ENCODE assay signal across 11 mouse cellular contexts in genomic region chr13:93989208-93989607, GRCm38 (mm10).
DNase-seq lines count a peak whose midpoint lies in the region; ATAC-seq and TF ChIP-seq lines count a peak whose summit lies in the region.
"Had no signal": no experiment of that assay in that cellular context is flagged by ENCODE, and none has a peak within 500 bp of the region (broad histone marks: within the 10 kb centered on the region; RNA-seq: fewer than 3 reads in every experiment).

No protein-coding gene starts in this region.

- no peaks in the 10 kb centered on the region for H3K36me3 ChIP-seq in kidney, embryonic 16.5 days (ENCODE audit: insufficient read depth, low read length)
- H3K36me3 ChIP-seq in CH12.LX (replicated peaks in 1 of 2; ENCODE audit: control insufficient read depth in 1 of 2, insufficient read depth in 1 of 2, low read length in 1 of 2), result no peaks in the 10 kb centered on the region
- no peaks in the 10 kb centered on the region for H3K36me3 ChIP-seq in embryonic facial prominence, embryonic 14.5 days (ENCODE audit: control insufficient read depth, insufficient read depth, low read length)
- no peaks in the 10 kb centered on the region for H3K36me3 ChIP-seq in neural tube, embryonic 15.5 days

- H3K4me1 ChIP-seq in kidney, embryonic 16.5 days (ENCODE audit: insufficient read depth, low read length), result peaks cover 15% of the 10 kb centered on the region
- peaks cover 2 to 23% of the 10 kb centered on the region in 2 experiments for H3K4me1 ChIP-seq in CH12.LX (ENCODE audit: control insufficient read depth in 1 of 2, insufficient read depth in 2 of 2)
- no peaks in the 10 kb centered on the region for H3K4me1 ChIP-seq in embryonic facial prominence, embryonic 14.5 days (ENCODE audit: control insufficient read depth, insufficient read depth, low read length)
- H3K4me1 ChIP-seq in neural tube, embryonic 15.5 days, result 0 out of 2 replicates have a peak, but pooled peaks cover 3% of the 10 kb centered on the region

- no peak overlapping the region for H3K4me3 ChIP-seq in kidney, embryonic 16.5 days (ENCODE audit: low read length)
- H3K4me3 ChIP-seq in CH12.LX (replicated peaks in 1 of 3; ENCODE audit: low read depth in 2 of 3, low read length in 2 of 3, poor library complexity in 1 of 3), result no peak overlapping the region
- H3K4me3 ChIP-seq in embryonic facial prominence, embryonic 14.5 days (ENCODE audit: low read depth, low read length), result no peak overlapping the region
- H3K4me3 ChIP-seq in neural tube, embryonic 15.5 days (replicated peaks), result no peak overlapping the region
- H3K4me3 ChIP-seq: erythroblast, embryonic 14.5 days had no signal

- H3K9me3 ChIP-seq in kidney, embryonic 16.5 days (ENCODE audit: low read length), result no peaks in the 10 kb centered on the region
- H3K9me3 ChIP-seq in CH12.LX (replicated peaks; ENCODE audit: low read length), result peaks cover 10% of the 10 kb centered on the region
- 0 out of 2 replicates have a peak, but pooled peaks cover 3% of the 10 kb centered on the region for H3K9me3 ChIP-seq in embryonic facial prominence, embryonic 14.5 days (ENCODE audit: control insufficient read depth, low read length)
- H3K9me3 ChIP-seq in neural tube, embryonic 15.5 days (replicated peaks), result no peaks in the 10 kb centered on the region

- H3K27me3 ChIP-seq in kidney, embryonic 16.5 days (ENCODE audit: insufficient read depth, low read length), result no peaks in the 10 kb centered on the region
- H3K27me3 ChIP-seq in CH12.LX (replicated peaks), result no peaks in the 10 kb centered on the region
- H3K27me3 ChIP-seq in embryonic facial prominence, embryonic 14.5 days (replicated peaks; ENCODE audit: control insufficient read depth, insufficient read depth, low read length), result no peaks in the 10 kb centered on the region
- H3K27me3 ChIP-seq in neural tube, embryonic 15.5 days (replicated peaks), result no peaks in the 10 kb centered on the region

- dilution Hi-C loops in CH12.LX (cut with MboI; ENCODE audit: extremely low pct_ligation_motif_present, extremely low pct_unique_long_range_greater_than_20kb, low sequenced_read_pairs), result no loop called here

- no peak overlapping the region for H3K9ac ChIP-seq in kidney, embryonic 16.5 days (replicated peaks; ENCODE audit: low read length)
- no peak overlapping the region for H3K9ac ChIP-seq in CH12.LX (ENCODE audit: insufficient read depth, low read depth)
- no peak overlapping the region for H3K9ac ChIP-seq in embryonic facial prominence, embryonic 14.5 days (ENCODE audit: low read depth, low read length)
- H3K9ac ChIP-seq in neural tube, embryonic 15.5 days (replicated peaks), result no peak overlapping the region

- TF ChIP-seq EP300 in CH12.LX (IDR thresholded peaks at IDR 0.05; ENCODE audit: low read length), result no peak

- in situ Hi-C loops in CH12.LX (cut with MboI; ENCODE audit: low pct_ligation_motif_present, low pct_unique_long_range_greater_than_20kb, low sequenced_read_pairs), result no loop called here

- ATAC-seq in kidney, embryonic 16.5 days (ENCODE audit: low FRiP score, low TSS enrichment), result no peak
- ATAC-seq in embryonic facial prominence, embryonic 14.5 days (ENCODE audit: low read depth), result no peak
- no peak for ATAC-seq in inflammation-experienced regulatory T-cells, adult 6 months
- ATAC-seq in neural tube, embryonic 15.5 days (ENCODE audit: low FRiP score), result no peak

- WGBS in kidney, embryonic 16.5 days, result 62% methylated on average over 4 of the region's 4 CpGs
- whole genome bisulfite sequencing in embryonic facial prominence, embryonic 14.5 days, result 75% methylated on average over 3 of the region's 4 CpGs
- 58% methylated on average over 4 of the region's 4 CpGs for WGBS in neural tube, embryonic 15.5 days

- peak; percentile 39 for DNase-seq in kidney, adult 9 months
- peak; percentile 3 for DNase-seq in CH12.LX (ENCODE audit: extremely low read depth)
- no peak for DNase-seq in embryonic facial prominence, embryonic 14.5 days (ENCODE audit: low spot score)
- peak; percentile 35 for DNase-seq in induced T-regulatory cell, adult 2 months (ENCODE audit: low read depth)
- DNase-seq in urinary bladder, adult 2 months (ENCODE audit: low spot score), result no peak
- DNase-seq: cerebellum, postnatal 36 days; retina, postnatal 1 day had no signal

- no peaks in the 10 kb centered on the region for H3K79me2 ChIP-seq in CH12.LX (replicated peaks; ENCODE audit: control insufficient read depth, extremely low read depth, insufficient read depth, poor library complexity, severe bottlenecking)

- TF ChIP-seq RAD21 in CH12.LX (IDR thresholded peaks at IDR 0.05; ENCODE audit: low read depth, low read length), result no peak

- TF ChIP-seq POLR2A in CH12.LX (IDR thresholded peaks at IDR 0.05; ENCODE audit: low read depth, low read length), result no peak

- H3K27ac ChIP-seq in kidney, embryonic 16.5 days (ENCODE audit: low read length), result no peak overlapping the region; the same call in 1 of the 2 replicates
- no peak overlapping the region for H3K27ac ChIP-seq in CH12.LX (ENCODE audit: insufficient read depth, low read depth)
- H3K27ac ChIP-seq in embryonic facial prominence, embryonic 14.5 days (replicated peaks; ENCODE audit: low read depth, low read length), result 0 out of 2 replicates have a peak overlapping the region, but pooled peaks have one; percentile 28
- no peak overlapping the region for H3K27ac ChIP-seq in neural tube, embryonic 15.5 days (replicated peaks)

- H3K4me2 ChIP-seq in kidney, embryonic 16.5 days (replicated peaks; ENCODE audit: low read depth, low read length), result no peak overlapping the region
- H3K4me2 ChIP-seq in CH12.LX (ENCODE audit: insufficient read depth, low read depth, poor library complexity, severe bottlenecking), result no peak overlapping the region
- H3K4me2 ChIP-seq in embryonic facial prominence, embryonic 14.5 days (ENCODE audit: low read depth, low read length), result no peak overlapping the region
- no peak overlapping the region for H3K4me2 ChIP-seq in neural tube, embryonic 15.5 days

- no peak for TF ChIP-seq CTCF in CH12.LX (conservative IDR thresholded peaks at IDR 0.05 in 1 of 2, IDR thresholded peaks at IDR 0.05 in 1 of 2; ENCODE audit: low read depth in 2 of 2, low read length in 2 of 2)

TF ChIP-seq in CH12.LX, 34 proteins besides CTCF, POLR2A, EP300 and RAD21:
- TF ChIP-seq MAX (IDR thresholded peaks at IDR 0.05; ENCODE audit: low read length) (no peak), CHD1 (IDR thresholded peaks at IDR 0.05; ENCODE audit: low read depth, low read length) (no peak), USF2 (conservative IDR thresholded peaks at IDR 0.05; ENCODE audit: low read depth, low read length) (no peak), TBP (conservative IDR thresholded peaks at IDR 0.05; ENCODE audit: low read depth, low read length) (no peak), ZKSCAN1 (IDR thresholded peaks at IDR 0.05; ENCODE audit: borderline replicate concordance, low read depth, low read length) (no peak), MYC (IDR thresholded peaks at IDR 0.05; ENCODE audit: low read depth, low read length) (no peak), PAX5 (IDR thresholded peaks at IDR 0.05; ENCODE audit: low read length) (no peak), IRF4 (IDR thresholded peaks at IDR 0.05; ENCODE audit: low read depth, low read length) (no peak), RCOR1 (conservative IDR thresholded peaks at IDR 0.05; ENCODE audit: low read depth, low read length) (no peak), KAT2A (IDR thresholded peaks at IDR 0.05; ENCODE audit: insufficient replicate concordance, low read length) (no peak), MXI1 (IDR thresholded peaks at IDR 0.05; ENCODE audit: low read depth, low read length) (no peak), SMC3 (IDR thresholded peaks at IDR 0.05; ENCODE audit: low read depth, low read length) (no peak), JUN (IDR thresholded peaks at IDR 0.05; ENCODE audit: insufficient read depth, low read depth, low read length) (no peak), BHLHE40 (IDR thresholded peaks at IDR 0.05; ENCODE audit: low read depth, low read length) (no peak), NELFE (IDR thresholded peaks at IDR 0.05; ENCODE audit: low read depth, low read length) (no peak), ZMIZ1 (IDR thresholded peaks at IDR 0.05; ENCODE audit: low read depth, low read length) (no peak), GABPA (IDR thresholded peaks at IDR 0.05; ENCODE audit: insufficient replicate concordance, low read depth, low read length) (no peak), TCF12 (IDR thresholded peaks at IDR 0.05; ENCODE audit: low read depth, low read length) (no peak)

Comparison
In these comparisons a context has a peak if more than half of its experiments do, and no peak if none do; other contexts are left out.
1. DNase-seq: peak in kidney, adult 9 months (single experiment), CH12.LX (single experiment) and induced T-regulatory cell, adult 2 months (single experiment); none in embryonic facial prominence, embryonic 14.5 days (single experiment) and urinary bladder, adult 2 months (single experiment).